Mouse (Mus musculus): ENCODE data around the gene Fancc. TPM values are rescaled to one million over a fixed set of nuclear protein-coding genes. Genes with fewer than 3 reads are reported as not detected.

Gene Fancc
- polyA plus RNA-seq, 1 experiment from 2014 or later, result 23.4 TPM

DNA sequence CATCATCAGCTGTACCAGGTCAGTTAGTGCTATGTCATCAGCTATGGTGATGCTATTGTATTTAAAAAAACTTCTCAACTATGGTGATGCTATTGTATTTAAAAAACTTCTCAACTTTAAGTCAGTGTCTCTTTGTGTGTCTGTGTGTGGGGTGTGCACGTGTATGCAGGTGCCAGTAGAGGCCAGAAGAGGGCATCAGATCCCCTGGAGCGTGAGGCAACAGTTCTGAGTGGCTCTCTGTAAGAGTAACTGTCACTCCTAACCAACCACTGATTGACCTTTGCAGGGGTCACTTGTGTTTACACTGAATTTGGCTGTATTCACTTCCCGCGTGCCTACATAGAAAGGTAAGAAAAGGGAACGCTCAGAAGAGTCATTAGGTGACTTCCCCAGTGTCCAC, 10.7 kb upstream of the Fancc start:
- peaks cover 20% of the 10 kb centered on the region for H3K4me1 ChIP-seq (replicated peaks)
- peak; percentile 2 for DNase-seq (ENCODE audit: low spot score)
- no peaks in the 10 kb centered on the region for H3K9me3 ChIP-seq
- H3K27me3 ChIP-seq (ENCODE audit: insufficient read depth, poor library complexity, severe bottlenecking), result no peaks in the 10 kb centered on the region
- no peak overlapping the region for H3K4me3 ChIP-seq
- peaks cover 56% of the 10 kb centered on the region for H3K36me3 ChIP-seq
- H3K27ac ChIP-seq, result no peak overlapping the region
- 89% methylated on average over 5 of the region's 5 CpGs for WGBS

DNA sequence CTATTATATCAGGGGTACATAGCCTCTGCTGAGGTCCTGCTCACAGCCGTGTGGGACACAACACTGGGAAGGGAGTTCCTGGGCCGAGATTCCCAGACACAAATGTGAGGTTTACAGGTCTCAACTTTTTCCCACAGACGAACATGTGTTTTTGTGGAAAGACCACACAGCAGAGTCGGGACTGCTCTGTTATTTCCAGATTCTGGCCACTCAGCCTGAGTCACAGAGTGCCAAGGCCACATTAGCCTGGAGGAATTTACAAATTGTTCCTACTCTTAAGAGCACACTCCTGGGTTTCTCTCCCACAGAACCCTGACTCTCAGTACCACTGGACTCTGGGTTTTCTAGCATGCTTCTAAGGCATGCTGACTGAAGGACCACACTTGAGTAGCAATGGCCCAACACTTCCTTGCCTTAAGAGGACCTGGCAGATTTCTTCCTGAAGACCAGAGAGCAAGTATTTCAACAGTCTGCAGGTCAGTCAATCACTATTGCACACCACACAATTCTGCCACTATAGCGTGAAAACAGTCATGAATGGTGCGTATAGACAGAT, 10.0 kb upstream of the Fancc start:
- WGBS, result 89% methylated on average over 6 of the region's 6 CpGs
- Histone ChIP-seq H3K36me3 (peaks cover 48% of the 10 kb centered on the region), H3K27me3 (ENCODE audit: insufficient read depth, poor library complexity, severe bottlenecking) (no peaks in the 10 kb centered on the region), H3K27ac (no peak overlapping the region), H3K4me1 (replicated peaks) (peaks cover 12% of the 10 kb centered on the region), H3K4me3 (no peak overlapping the region), H3K9me3 (no peaks in the 10 kb centered on the region)
- DNase-seq (ENCODE audit: low spot score), result peak; percentile 7

DNA sequence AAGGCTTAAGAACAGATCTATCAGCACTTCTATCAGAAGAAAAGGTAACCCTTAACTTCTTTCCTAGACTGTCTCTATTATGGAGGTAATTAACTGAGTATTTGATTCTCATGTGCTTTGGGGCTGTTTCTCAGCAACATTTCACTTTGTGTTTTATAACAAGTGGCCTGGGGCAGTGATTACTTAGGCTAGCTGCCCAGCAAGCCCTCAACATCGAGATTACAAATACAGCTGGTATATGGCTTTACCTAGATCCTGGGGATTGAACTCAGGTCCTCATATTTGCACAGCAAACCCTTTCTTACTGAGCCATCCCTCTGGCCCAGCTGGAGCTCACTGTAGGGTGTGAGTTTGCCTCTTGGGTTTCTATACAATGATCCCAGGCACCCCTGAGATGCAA, 9.3 kb upstream of the Fancc start:
- Histone ChIP-seq H3K4me3 (no peak overlapping the region), H3K27ac (no peak overlapping the region), H3K9me3 (no peaks in the 10 kb centered on the region), H3K4me1 (replicated peaks) (peaks cover 5% of the 10 kb centered on the region), H3K36me3 (peaks cover 41% of the 10 kb centered on the region), H3K27me3 (ENCODE audit: insufficient read depth, poor library complexity, severe bottlenecking) (no peaks in the 10 kb centered on the region)
- DNase-seq (ENCODE audit: low spot score), result no peak
- 71% methylated on average over 1 of the region's 1 CpGs for WGBS

DNA sequence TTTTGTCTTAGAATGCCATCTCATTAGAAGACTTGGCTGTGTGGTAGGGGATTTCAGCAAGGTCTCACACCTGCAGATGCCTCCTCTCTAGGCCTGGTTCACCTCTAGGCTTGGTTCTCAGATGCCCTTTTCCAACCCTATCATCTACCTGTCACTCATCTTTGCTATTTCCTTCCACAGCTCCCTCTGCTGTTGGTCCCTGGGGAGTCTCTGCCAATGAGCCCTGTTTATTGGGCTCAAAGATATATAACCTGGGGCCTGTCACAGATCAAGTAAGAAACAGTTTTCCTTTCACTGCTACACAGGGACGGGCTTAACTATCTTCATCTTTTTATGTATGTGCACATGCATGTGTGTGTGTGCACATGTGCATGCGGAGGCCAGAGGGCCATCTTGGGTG, 5.3 kb upstream of the Fancc start:
- H3K4me1 ChIP-seq (replicated peaks), result peaks cover 4% of the 10 kb centered on the region
- peaks cover 3% of the 10 kb centered on the region for H3K36me3 ChIP-seq
- DNase-seq (ENCODE audit: low spot score), result no peak
- no peaks in the 10 kb centered on the region for H3K27me3 ChIP-seq (ENCODE audit: insufficient read depth, poor library complexity, severe bottlenecking)
- no peaks in the 10 kb centered on the region for H3K9me3 ChIP-seq
- H3K4me3 ChIP-seq, result no peak overlapping the region
- H3K27ac ChIP-seq, result no peak overlapping the region
- 93% methylated on average over 2 of the region's 2 CpGs for WGBS

DNA sequence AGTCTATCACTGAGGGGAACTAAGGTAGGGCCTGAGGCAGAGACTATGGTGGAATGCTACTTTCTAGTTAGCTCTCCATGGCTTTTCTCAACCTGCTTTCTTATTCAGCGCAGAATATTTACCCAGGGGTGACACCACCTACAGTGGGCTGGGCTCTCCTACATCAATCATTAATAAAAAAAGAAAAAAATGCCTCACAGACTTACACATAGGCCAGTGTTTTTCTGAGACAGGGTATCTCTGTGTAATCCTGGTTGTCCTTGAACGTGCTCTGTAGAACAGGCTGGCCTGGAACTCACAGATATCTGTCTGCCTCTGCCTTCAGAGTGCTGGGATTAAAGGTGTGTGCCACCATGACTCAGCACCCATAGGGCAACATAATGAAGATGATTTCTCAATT, 2.4 kb upstream of the Fancc start:
- no peaks in the 10 kb centered on the region for H3K27me3 ChIP-seq (ENCODE audit: insufficient read depth, poor library complexity, severe bottlenecking)
- no peak for DNase-seq (ENCODE audit: low spot score)
- H3K27ac ChIP-seq, result no peak overlapping the region
- H3K4me3 ChIP-seq, result no peak overlapping the region
- 83% methylated on average over 2 of the region's 2 CpGs for WGBS
- peaks cover 20% of the 10 kb centered on the region for H3K4me1 ChIP-seq (replicated peaks)
- H3K9me3 ChIP-seq, result no peaks in the 10 kb centered on the region
- no peaks in the 10 kb centered on the region for H3K36me3 ChIP-seq

DNA sequence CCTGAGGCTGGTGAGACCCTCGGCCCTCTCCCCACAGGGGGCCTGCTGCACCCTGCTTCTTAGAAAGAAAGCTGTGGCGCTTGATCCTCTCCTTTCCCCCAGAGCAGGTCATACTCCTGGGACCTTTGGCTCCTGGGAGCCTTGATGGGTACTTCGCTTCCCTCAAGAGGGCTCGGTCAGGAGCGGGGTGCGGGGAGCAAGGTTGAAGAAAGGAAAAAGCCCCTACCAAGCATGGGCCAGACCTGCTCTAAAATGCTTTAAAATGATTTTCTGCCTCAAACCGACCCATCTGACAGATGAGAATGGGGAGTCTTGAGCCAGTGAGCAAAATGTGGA, 9.4 kb downstream of the Fancc start:
- peaks cover 52% of the 10 kb centered on the region for H3K4me1 ChIP-seq (replicated peaks)
- DNase-seq (ENCODE audit: low spot score), result no peak
- WGBS, result 29% methylated on average over 7 of the region's 7 CpGs
- no peaks in the 10 kb centered on the region for H3K36me3 ChIP-seq
- H3K9me3 ChIP-seq, result no peaks in the 10 kb centered on the region
- H3K4me3 ChIP-seq, result peak overlapping the region; percentile 36
- peak overlapping the region; percentile 87 for H3K27ac ChIP-seq
- H3K27me3 ChIP-seq (ENCODE audit: insufficient read depth, poor library complexity, severe bottlenecking), result no peaks in the 10 kb centered on the region

DNA sequence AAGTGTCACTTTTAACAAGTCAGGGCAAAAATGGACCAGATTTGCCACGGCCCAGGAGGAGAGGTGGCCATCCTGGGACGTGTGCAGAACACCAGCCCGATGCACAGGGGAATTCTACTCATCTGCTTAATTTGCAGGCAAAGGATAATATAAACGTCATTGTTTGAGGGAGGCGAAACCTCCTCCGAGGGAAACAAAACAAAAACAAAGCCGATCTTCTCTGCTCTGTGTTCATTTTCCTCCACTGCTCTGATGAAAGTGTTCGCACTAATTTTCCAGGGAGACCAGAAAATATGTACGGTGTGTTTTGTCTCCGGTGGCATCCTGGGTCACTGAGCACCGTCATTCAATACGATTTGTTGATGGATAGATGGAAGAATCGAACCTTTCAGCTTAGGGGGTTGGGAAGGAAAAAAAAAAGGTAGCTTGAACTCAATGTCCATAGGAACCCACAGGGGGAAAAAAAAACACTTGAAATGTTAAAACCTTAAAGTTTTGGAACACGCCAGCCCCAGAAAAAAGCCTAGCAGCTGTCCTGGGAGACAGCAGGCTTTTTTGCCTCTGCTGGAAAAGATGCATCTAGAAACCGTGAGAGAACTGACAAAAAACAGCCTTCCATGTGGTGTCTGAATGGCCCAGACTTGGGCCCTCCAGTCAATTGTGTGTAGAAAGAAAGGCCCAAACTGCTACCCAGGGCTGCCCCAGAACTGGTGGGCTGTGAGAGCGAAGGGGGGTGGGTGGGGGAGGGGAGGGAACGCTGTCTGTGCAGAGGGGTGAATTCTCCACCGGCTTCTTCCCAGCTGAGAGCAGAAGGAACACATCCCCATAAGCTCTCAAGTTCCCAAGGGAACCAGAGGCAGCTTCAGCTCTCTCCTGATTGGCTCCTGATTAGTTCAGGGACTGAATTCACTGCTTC, 10.0 kb downstream of the Fancc start:
- H3K4me1 ChIP-seq (replicated peaks), result peaks cover 52% of the 10 kb centered on the region
- H3K27ac ChIP-seq, result peak overlapping the region; percentile 87
- no peaks in the 10 kb centered on the region for H3K27me3 ChIP-seq (ENCODE audit: insufficient read depth, poor library complexity, severe bottlenecking)
- H3K9me3 ChIP-seq, result no peaks in the 10 kb centered on the region
- peak overlapping the region; percentile 36 for H3K4me3 ChIP-seq
- WGBS, result 3% methylated on average over 18 of the region's 18 CpGs
- peak; percentile 82 for DNase-seq (ENCODE audit: low spot score)
- no peaks in the 10 kb centered on the region for H3K36me3 ChIP-seq

DNA sequence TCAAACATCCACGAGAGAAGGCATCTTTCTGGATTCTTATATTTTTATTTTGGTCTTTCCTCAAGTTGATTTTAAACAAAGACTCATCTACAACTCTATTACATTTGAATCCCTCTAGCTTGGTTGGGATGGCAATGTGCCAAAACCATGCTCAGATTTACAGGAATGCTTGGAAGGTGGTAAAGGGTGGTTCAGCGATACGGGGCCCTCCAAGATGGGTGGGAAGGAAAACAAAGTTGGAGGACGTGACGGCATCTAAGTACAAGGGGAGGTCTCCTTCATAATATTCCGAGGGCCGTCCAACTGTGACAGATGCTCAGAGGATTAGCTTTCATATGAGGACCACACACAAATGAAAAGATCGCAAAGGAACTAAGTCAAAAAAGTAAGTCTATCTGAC, 21.7 kb downstream of the Fancc start:
- H3K4me1 ChIP-seq (replicated peaks), result peaks cover 15% of the 10 kb centered on the region; the same call in 1 of the 2 replicates
- DNase-seq (ENCODE audit: low spot score), result no peak
- H3K27me3 ChIP-seq (ENCODE audit: insufficient read depth, poor library complexity, severe bottlenecking), result no peaks in the 10 kb centered on the region
- H3K9me3 ChIP-seq, result peaks cover 6% of the 10 kb centered on the region; the same call in 1 of the 2 replicates
- WGBS, result 84% methylated on average over 8 of the region's 8 CpGs
- no peak overlapping the region for H3K4me3 ChIP-seq
- no peak overlapping the region for H3K27ac ChIP-seq
- no peaks in the 10 kb centered on the region for H3K36me3 ChIP-seq

DNA sequence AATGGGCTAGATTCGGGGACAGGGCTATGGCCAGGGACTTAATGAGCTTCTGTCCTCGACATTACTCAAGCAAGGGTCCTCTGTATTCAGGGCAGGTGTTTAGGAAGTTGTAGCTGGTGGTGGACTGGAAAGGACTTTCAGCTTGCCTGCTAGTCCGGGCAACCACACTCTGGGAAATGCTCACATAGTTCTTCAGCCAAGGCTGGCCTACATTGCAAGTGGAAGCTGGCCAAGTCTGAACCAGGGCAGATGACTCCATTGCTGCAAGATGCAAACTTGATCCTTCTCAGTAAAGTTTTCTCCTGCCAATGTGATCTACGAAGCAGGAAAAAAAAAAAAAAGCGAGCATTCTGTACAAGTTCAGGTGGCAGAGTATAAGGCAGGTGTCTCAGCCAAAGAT, 44.2 kb downstream of the Fancc start:
- Histone ChIP-seq H3K27me3 (ENCODE audit: insufficient read depth, poor library complexity, severe bottlenecking) (no peaks in the 10 kb centered on the region), H3K9me3 (no peaks in the 10 kb centered on the region), H3K36me3 (no peaks in the 10 kb centered on the region), H3K27ac (no peak overlapping the region), H3K4me1 (replicated peaks) (0 out of 2 replicates have a peak, but pooled peaks cover 7% of the 10 kb centered on the region), H3K4me3 (no peak overlapping the region)
- WGBS, result 89% methylated on average over 5 of the region's 5 CpGs
- no peak for DNase-seq (ENCODE audit: low spot score)

DNA sequence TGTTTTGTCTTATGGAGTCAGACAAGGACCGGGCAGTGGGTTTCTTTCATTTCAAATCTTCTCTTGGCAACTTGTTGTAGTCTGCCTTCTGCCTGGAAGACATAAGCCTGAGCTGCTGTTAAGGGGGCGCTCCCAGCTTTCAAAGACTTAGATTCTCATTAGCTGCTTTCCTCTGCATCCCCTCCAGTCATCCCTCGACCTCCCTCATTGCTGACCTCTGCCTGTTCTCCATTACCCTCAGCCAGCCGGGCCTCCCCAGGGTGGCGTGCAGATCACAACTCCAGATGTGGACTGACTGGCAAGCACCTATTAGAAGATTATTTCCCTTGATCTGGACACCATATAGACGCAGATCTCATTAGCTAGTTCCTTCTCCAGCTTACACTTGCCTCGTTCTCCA, 45.9 kb downstream of the Fancc start:
- 62% methylated on average over 7 of the region's 7 CpGs for WGBS
- 0 out of 2 replicates have a peak, but pooled peaks cover 7% of the 10 kb centered on the region for H3K4me1 ChIP-seq (replicated peaks)
- no peak overlapping the region for H3K4me3 ChIP-seq

DNA sequence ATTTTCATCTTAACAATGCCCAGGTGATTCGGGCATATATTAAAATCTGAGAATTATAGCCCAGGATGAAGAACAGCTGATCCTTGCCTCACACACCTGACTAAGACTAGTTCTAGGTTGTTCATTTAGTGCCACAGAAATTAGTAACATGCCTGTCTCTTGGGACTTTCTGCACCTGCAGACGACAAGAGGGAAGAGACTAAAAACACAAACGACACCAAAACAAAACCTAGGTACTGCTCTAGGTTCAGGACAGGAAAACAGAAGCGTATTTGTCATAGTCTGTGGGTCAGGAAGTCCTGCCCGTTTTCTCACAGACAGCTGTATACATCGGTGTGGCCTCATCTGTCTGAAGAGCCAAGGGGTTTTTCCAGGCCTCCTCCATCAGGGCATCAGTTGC, 51.7 kb downstream of the Fancc start:
- no peaks in the 10 kb centered on the region for H3K27me3 ChIP-seq (ENCODE audit: insufficient read depth, poor library complexity, severe bottlenecking)
- H3K36me3 ChIP-seq, result no peaks in the 10 kb centered on the region
- WGBS, result 83% methylated on average over 6 of the region's 6 CpGs
- no peak overlapping the region for H3K27ac ChIP-seq
- H3K9me3 ChIP-seq, result no peaks in the 10 kb centered on the region
- H3K4me1 ChIP-seq (replicated peaks), result no peaks in the 10 kb centered on the region
- H3K4me3 ChIP-seq, result no peak overlapping the region
- no peak for DNase-seq (ENCODE audit: low spot score)

More for the DNA sequence above, 45.9 kb downstream of the Fancc start:
- Histone ChIP-seq H3K36me3 (no peaks in the 10 kb centered on the region), H3K27ac (no peak overlapping the region), H3K27me3 (ENCODE audit: insufficient read depth, poor library complexity, severe bottlenecking) (no peaks in the 10 kb centered on the region), H3K9me3 (no peaks in the 10 kb centered on the region)
- peak; percentile 28 for DNase-seq (ENCODE audit: low spot score)

DNA sequence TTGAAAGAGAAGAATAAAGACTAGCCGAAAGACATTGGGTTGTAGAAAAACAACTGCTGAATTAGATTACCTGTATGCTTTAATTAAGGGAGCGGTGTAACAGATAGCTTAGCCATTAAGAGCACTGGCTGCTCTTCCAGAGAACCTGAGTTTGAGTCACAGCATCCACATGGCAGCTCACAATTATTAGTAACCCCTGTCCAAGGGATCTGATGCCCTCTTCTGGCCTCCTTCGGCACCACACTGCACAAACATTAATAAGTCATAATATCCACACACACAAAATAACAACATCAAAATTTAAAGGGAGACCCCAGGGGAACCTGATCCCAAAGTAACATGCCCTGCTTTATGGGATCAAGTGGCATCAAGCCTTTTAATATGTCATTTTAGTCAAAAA, 64.3 kb downstream of the Fancc start:
- Histone ChIP-seq H3K9me3 (no peaks in the 10 kb centered on the region), H3K4me1 (replicated peaks) (peaks cover 17% of the 10 kb centered on the region), H3K27me3 (ENCODE audit: insufficient read depth, poor library complexity, severe bottlenecking) (no peaks in the 10 kb centered on the region), H3K36me3 (no peaks in the 10 kb centered on the region), H3K4me3 (no peak overlapping the region), H3K27ac (no peak overlapping the region)
- peak; percentile 18 for DNase-seq (ENCODE audit: low spot score)
- WGBS, result 91% methylated on average over 3 of the region's 3 CpGs

DNA sequence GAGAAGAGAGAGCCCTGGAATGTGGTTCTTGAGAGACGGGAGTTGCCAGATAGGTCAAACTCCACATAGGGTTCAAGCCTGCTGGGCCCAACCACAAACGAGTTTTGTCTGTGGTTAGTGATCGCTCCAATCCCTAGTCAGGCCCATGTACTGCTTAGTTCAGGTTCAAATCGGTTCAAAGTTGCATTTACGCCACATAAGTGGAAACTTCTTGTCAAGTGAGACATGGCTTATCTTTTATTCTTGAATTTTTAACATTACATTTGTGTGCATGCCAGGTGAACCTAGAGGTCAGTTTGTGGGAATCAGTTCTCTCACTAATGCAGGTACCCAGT, 65.3 kb downstream of the Fancc start:
- no peaks in the 10 kb centered on the region for H3K9me3 ChIP-seq
- H3K27me3 ChIP-seq (ENCODE audit: insufficient read depth, poor library complexity, severe bottlenecking), result no peaks in the 10 kb centered on the region
- H3K36me3 ChIP-seq, result no peaks in the 10 kb centered on the region
- H3K27ac ChIP-seq, result peak overlapping the region; percentile 97
- peak overlapping the region; percentile 65 for H3K4me3 ChIP-seq
- DNase-seq (ENCODE audit: low spot score), result no peak
- 18% methylated on average over 5 of the region's 5 CpGs for WGBS
- H3K4me1 ChIP-seq (replicated peaks), result peaks cover 17% of the 10 kb centered on the region
